Mouse (Mus musculus): ENCODE measurements at regions not wholly inside any gene's neighbourhood (a gene's known extent, or its start where the extent isn't known, plus 50 kb on each side); places are given as distances from the start of the nearest gene placed in this dataset.

- no peak overlapping the region for H3K27ac ChIP-seq
- no peak for ATAC-seq (ENCODE audit: borderline replicate concordance, extremely low read depth, low FRiP score, low TSS enrichment)
- no peaks in the 10 kb centered on the region for H3K4me1 ChIP-seq
- no peak overlapping the region for H3K4me2 ChIP-seq
- no peak overlapping the region for H3K9ac ChIP-seq
- WGBS = 57% methylated on average over 16 of the region's 16 CpGs
- H3K9me3 ChIP-seq = no peaks in the 10 kb centered on the region
- no peaks in the 10 kb centered on the region for H3K27me3 ChIP-seq
- H3K36me3 ChIP-seq = no peaks in the 10 kb centered on the region
- no peak overlapping the region for H3K4me3 ChIP-seq
Observed at GRCm38 (mm10) chr19:23044510-23045464, 96.2 kb upstream of the Klf9 start.

- no peak overlapping the region for H3K4me2 ChIP-seq
- 85% methylated on average over 4 of the region's 4 CpGs for WGBS
- peaks cover 3% of the 10 kb centered on the region; the same call in 1 of the 2 replicates for H3K4me1 ChIP-seq
- H3K27me3 ChIP-seq = no peaks in the 10 kb centered on the region
- no peaks in the 10 kb centered on the region for H3K9me3 ChIP-seq
- no peak overlapping the region for H3K9ac ChIP-seq
- no peak overlapping the region for H3K4me3 ChIP-seq
- no peaks in the 10 kb centered on the region for H3K36me3 ChIP-seq
- ATAC-seq (ENCODE audit: borderline replicate concordance, extremely low read depth, low FRiP score, low TSS enrichment) = no peak
- no peak overlapping the region for H3K27ac ChIP-seq
Observed at GRCm38 (mm10) chr19:23051456-23051855, 89.6 kb upstream of the Klf9 start.

- H3K27ac ChIP-seq = no peak overlapping the region
- H3K9me3 ChIP-seq = no peaks in the 10 kb centered on the region
- no peak overlapping the region for H3K4me3 ChIP-seq
- no peak overlapping the region for H3K4me2 ChIP-seq
- peaks cover 26% of the 10 kb centered on the region for H3K4me1 ChIP-seq
- no peak overlapping the region for H3K9ac ChIP-seq
- no peaks in the 10 kb centered on the region for H3K36me3 ChIP-seq
- H3K27me3 ChIP-seq = no peaks in the 10 kb centered on the region
- WGBS = 72% methylated on average over 4 of the region's 4 CpGs
- ATAC-seq (ENCODE audit: borderline replicate concordance, extremely low read depth, low FRiP score, low TSS enrichment) = no peak
Observed at GRCm38 (mm10) chr19:23054440-23054839, 86.6 kb upstream of the Klf9 start.

- Histone ChIP-seq H3K9me3 (no peaks in the 10 kb centered on the region), H3K4me1 (peaks cover 28% of the 10 kb centered on the region), H3K9ac (no peak overlapping the region), H3K4me3 (no peak overlapping the region), H3K27ac (peak overlapping the region; percentile 88), H3K4me2 (peak overlapping the region; percentile 58), H3K27me3 (no peaks in the 10 kb centered on the region), H3K36me3 (no peaks in the 10 kb centered on the region)
- no peak for ATAC-seq (ENCODE audit: borderline replicate concordance, extremely low read depth, low FRiP score, low TSS enrichment)
- 75% methylated on average over 5 of the region's 5 CpGs for WGBS
Observed at GRCm38 (mm10) chr19:23055916-23056805, 84.9 kb upstream of the Klf9 start.

- ATAC-seq (ENCODE audit: borderline replicate concordance, extremely low read depth, low FRiP score, low TSS enrichment) = peak; percentile 87
- whole genome bisulfite sequencing = 2% methylated on average over 32 of the region's 32 CpGs
- Histone ChIP-seq H3K27me3 (no peaks in the 10 kb centered on the region), H3K4me2 (peak overlapping the region; percentile 58), H3K4me3 (peak overlapping the region; percentile 21), H3K4me1 (peaks cover 36% of the 10 kb centered on the region), H3K27ac (peak overlapping the region; percentile 88), H3K9ac (peak overlapping the region; percentile 23), H3K36me3 (no peaks in the 10 kb centered on the region), H3K9me3 (no peaks in the 10 kb centered on the region)
Observed at GRCm38 (mm10) chr19:23056851-23057707, 83.9 kb upstream of the Klf9 start.

GRCm38 (mm10) chr19:23057739-23058501, 83.1 kb upstream of the Klf9 start:
- Histone ChIP-seq H3K4me3 (peak overlapping the region; percentile 21), H3K27me3 (no peaks in the 10 kb centered on the region), H3K9me3 (no peaks in the 10 kb centered on the region), H3K36me3 (no peaks in the 10 kb centered on the region), H3K9ac (peak overlapping the region; percentile 23; the same call in 1 of the 2 replicates), H3K27ac (peak overlapping the region; percentile 88), H3K4me2 (peak overlapping the region; percentile 58), H3K4me1 (peaks cover 39% of the 10 kb centered on the region)
- ATAC-seq (ENCODE audit: borderline replicate concordance, extremely low read depth, low FRiP score, low TSS enrichment) = peak; percentile 21; the same call in 1 of the 2 replicates
- 32% methylated on average over 11 of the region's 11 CpGs for WGBS

GRCm38 (mm10) chr19:23058502-23058900, 82.5 kb upstream of the Klf9 start:
- H3K27me3 ChIP-seq = no peaks in the 10 kb centered on the region
- no peak for ATAC-seq (ENCODE audit: borderline replicate concordance, extremely low read depth, low FRiP score, low TSS enrichment)
- no peaks in the 10 kb centered on the region for H3K36me3 ChIP-seq
- no peak overlapping the region for H3K4me3 ChIP-seq
- WGBS = 21% methylated on average over 4 of the region's 4 CpGs
- H3K4me1 ChIP-seq = peaks cover 39% of the 10 kb centered on the region
- 0 out of 2 replicates have a peak overlapping the region, but pooled peaks have one; percentile 23 for H3K9ac ChIP-seq
- no peaks in the 10 kb centered on the region for H3K9me3 ChIP-seq
- H3K4me2 ChIP-seq = no peak overlapping the region
- peak overlapping the region; percentile 88 for H3K27ac ChIP-seq

GRCm38 (mm10) chr19:23061081-23061640, 79.9 kb upstream of the Klf9 start:
- H3K27me3 ChIP-seq = no peaks in the 10 kb centered on the region
- no peaks in the 10 kb centered on the region for H3K36me3 ChIP-seq
- H3K9me3 ChIP-seq = no peaks in the 10 kb centered on the region
- no peak for ATAC-seq (ENCODE audit: borderline replicate concordance, extremely low read depth, low FRiP score, low TSS enrichment)
- no peak overlapping the region for H3K9ac ChIP-seq
- peak overlapping the region; percentile 25; the same call in 1 of the 2 replicates for H3K4me2 ChIP-seq
- whole genome bisulfite sequencing = 13% methylated on average over 9 of the region's 9 CpGs
- H3K27ac ChIP-seq = no peak overlapping the region
- H3K4me3 ChIP-seq = no peak overlapping the region
- peaks cover 39% of the 10 kb centered on the region for H3K4me1 ChIP-seq

- no peak for ATAC-seq (ENCODE audit: borderline replicate concordance, extremely low read depth, low FRiP score, low TSS enrichment)
- no peak overlapping the region for H3K4me2 ChIP-seq
- H3K4me1 ChIP-seq = peaks cover 33% of the 10 kb centered on the region
- H3K4me3 ChIP-seq = no peak overlapping the region
- no peaks in the 10 kb centered on the region for H3K27me3 ChIP-seq
- H3K9ac ChIP-seq = no peak overlapping the region
- WGBS = 44% methylated on average over 2 of the region's 2 CpGs
- no peaks in the 10 kb centered on the region for H3K36me3 ChIP-seq
- H3K9me3 ChIP-seq = no peaks in the 10 kb centered on the region
- H3K27ac ChIP-seq = no peak overlapping the region
Observed at GRCm38 (mm10) chr19:23061906-23062305, 79.1 kb upstream of the Klf9 start.

GRCm38 (mm10) chr19:23062851-23063250, 78.2 kb upstream of the Klf9 start:
- Histone ChIP-seq H3K36me3 (no peaks in the 10 kb centered on the region), H3K27me3 (no peaks in the 10 kb centered on the region), H3K4me1 (peaks cover 24% of the 10 kb centered on the region), H3K9me3 (no peaks in the 10 kb centered on the region), H3K4me2 (no peak overlapping the region), H3K27ac (no peak overlapping the region), H3K9ac (no peak overlapping the region), H3K4me3 (no peak overlapping the region)
- WGBS = 58% methylated on average over 5 of the region's 5 CpGs
- no peak for ATAC-seq (ENCODE audit: borderline replicate concordance, extremely low read depth, low FRiP score, low TSS enrichment)

Measured in lung, embryonic 15.5 days (tissue).